Mouse (Mus musculus) lung, adult 2 months (tissue): Measurements from ENCODE around the gene Fam227b.

Experiments
- CTCF ChIP-seq: fragments of 200-500 bp; IDR thresholded peaks from 2 replicates; pipeline ENCODE4 v1.5.1; 2011; ENCODE audit warnings: mild to moderate bottlenecking, low read length, control low read depth; ENCODE audit not compliant: insufficient read depth
- POLR2A ChIP-seq: fragments of 200-500 bp; IDR thresholded peaks from 2 replicates; pipeline ENCODE4 v1.6.1; 2011; ENCODE audit warnings: low read depth, mild to moderate bottlenecking, control low read depth, low read length, borderline replicate concordance; ENCODE audit errors: extremely low read depth

DNA sequence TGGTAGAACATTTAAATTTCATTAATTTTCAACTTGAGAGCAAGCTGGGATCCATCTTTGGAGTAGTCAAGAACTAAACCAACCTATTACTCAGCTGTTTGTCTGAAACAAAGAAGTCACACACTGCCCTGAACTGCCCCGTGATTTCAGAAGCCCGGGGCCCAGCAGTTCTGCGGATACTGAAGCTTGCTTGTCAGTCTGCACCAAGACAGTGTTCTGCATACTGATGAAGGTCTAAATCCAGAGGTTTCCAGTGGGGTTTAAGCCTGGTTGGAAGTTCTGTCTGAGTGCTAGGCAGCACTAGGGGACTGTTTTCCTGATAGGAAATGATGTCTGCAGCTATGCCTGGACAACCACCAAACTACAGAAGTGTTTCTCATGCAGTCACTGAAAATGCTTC is 109.1 kb downstream of the Fam227b start:
- no peak for TF ChIP-seq POLR2A
- TF ChIP-seq CTCF: no peak
